Mouse (Mus musculus): ENCODE data around the gene Mt2. TPM values are rescaled to one million over a fixed set of nuclear protein-coding genes. Genes with fewer than 3 reads are reported as not detected.

Mt2 gene
- total and polyA plus RNA-seq, 3 experiments: 4.3 to 212 (median 54.4) TPM

GRCm38 (mm10) chr8:94136192-94136591 is 36.3 kb upstream of the Mt2 start:
- dilution Hi-C loops (cut with MboI; ENCODE audit: extremely low pct_ligation_motif_present, extremely low pct_unique_long_range_greater_than_20kb, low sequenced_read_pairs): no loop called here
- Histone ChIP-seq H3K4me1 (ENCODE audit: control insufficient read depth in 1 of 2, insufficient read depth in 2 of 2) (peaks cover 0 to 5% of the 10 kb centered on the region in 2 experiments; a peak in 2 of 4 replicates), H3K4me2 (ENCODE audit: insufficient read depth, low read depth, poor library complexity, severe bottlenecking) (no peak overlapping the region), H3K27me3 (replicated peaks) (peaks cover 5% of the 10 kb centered on the region), H3K36me3 (replicated peaks in 1 of 2; ENCODE audit: control insufficient read depth in 1 of 2, insufficient read depth in 1 of 2, low read length in 1 of 2) (no peaks in the 10 kb centered on the region), H3K9me3 (replicated peaks; ENCODE audit: low read length) (peaks cover 4% of the 10 kb centered on the region), H3K79me2 (replicated peaks; ENCODE audit: control insufficient read depth, extremely low read depth, insufficient read depth, poor library complexity, severe bottlenecking) (no peaks in the 10 kb centered on the region), H3K4me3 (replicated peaks in 1 of 3; ENCODE audit: low read depth in 2 of 3, low read length in 2 of 3, poor library complexity in 1 of 3) (no peak overlapping the region), H3K9ac (ENCODE audit: insufficient read depth, low read depth) (no peak overlapping the region), H3K27ac (ENCODE audit: insufficient read depth, low read depth) (no peak overlapping the region)
- DNase-seq (ENCODE audit: extremely low read depth): no peak
- no peak for TF ChIP-seq CHD2 (IDR thresholded peaks at IDR 0.05; ENCODE audit: low read length)
- TF ChIP-seq IRF4 (IDR thresholded peaks at IDR 0.05; ENCODE audit: low read depth, low read length): no peak
- no peak for TF ChIP-seq SIN3A (IDR thresholded peaks at IDR 0.05; ENCODE audit: low read length)
- TF ChIP-seq RCOR1 (conservative IDR thresholded peaks at IDR 0.05; ENCODE audit: low read depth, low read length): no peak
- TF ChIP-seq RAD21 (IDR thresholded peaks at IDR 0.05; ENCODE audit: low read depth, low read length): no peak
- TF ChIP-seq MEF2A (IDR thresholded peaks at IDR 0.05; ENCODE audit: borderline replicate concordance, low read depth, low read length): no peak
- no peak for TF ChIP-seq EP300 (IDR thresholded peaks at IDR 0.05; ENCODE audit: low read length)
- TF ChIP-seq TBP (conservative IDR thresholded peaks at IDR 0.05; ENCODE audit: low read depth, low read length): no peak
- no peak for TF ChIP-seq JUN (IDR thresholded peaks at IDR 0.05; ENCODE audit: insufficient read depth, low read depth, low read length)
- no peak for TF ChIP-seq SMC3 (IDR thresholded peaks at IDR 0.05; ENCODE audit: low read depth, low read length)
- no peak for TF ChIP-seq UBTF (IDR thresholded peaks at IDR 0.05; ENCODE audit: low read depth, low read length)
- TF ChIP-seq ETS1 (conservative IDR thresholded peaks at IDR 0.05; ENCODE audit: low read depth, low read length): no peak
- no peak for TF ChIP-seq MXI1 (IDR thresholded peaks at IDR 0.05; ENCODE audit: low read depth, low read length)
- no peak for TF ChIP-seq ZC3H11A (IDR thresholded peaks at IDR 0.05; ENCODE audit: low read depth, low read length)
- no peak for TF ChIP-seq PAX5 (IDR thresholded peaks at IDR 0.05; ENCODE audit: low read length)
- in situ Hi-C loops (cut with MboI; ENCODE audit: low pct_ligation_motif_present, low pct_unique_long_range_greater_than_20kb, low sequenced_read_pairs): no loop called here

GRCm38 (mm10) chr8:94136933-94137332 is 35.5 kb upstream of the Mt2 start, which contains the start of gene Mt4:
Gene Mt4, plus strand, starts transcription at chr8:94137197.
- Histone ChIP-seq H3K9ac (ENCODE audit: insufficient read depth, low read depth) (no peak within 1 kb of the TSS), H3K36me3 (replicated peaks in 1 of 2; ENCODE audit: control insufficient read depth in 1 of 2, insufficient read depth in 1 of 2, low read length in 1 of 2) (no peaks in the 10 kb centered on the region), H3K79me2 (replicated peaks; ENCODE audit: control insufficient read depth, extremely low read depth, insufficient read depth, poor library complexity, severe bottlenecking) (no peaks in the 10 kb centered on the region), H3K4me1 (ENCODE audit: control insufficient read depth in 1 of 2, insufficient read depth in 2 of 2) (peaks cover 0 to 5% of the 10 kb centered on the region in 2 experiments; a peak in 2 of 4 replicates), H3K9me3 (replicated peaks; ENCODE audit: low read length) (peaks cover 6% of the 10 kb centered on the region), H3K4me2 (ENCODE audit: insufficient read depth, low read depth, poor library complexity, severe bottlenecking) (no peak within 1 kb of the TSS), H3K27me3 (replicated peaks) (peaks cover 5% of the 10 kb centered on the region), H3K4me3 (replicated peaks in 1 of 3; ENCODE audit: low read depth in 2 of 3, low read length in 2 of 3, poor library complexity in 1 of 3) (no peak within 1 kb of the TSS), H3K27ac (ENCODE audit: insufficient read depth, low read depth) (no peak within 1 kb of the TSS)
- DNase-seq (ENCODE audit: extremely low read depth): no peak
- TF ChIP-seq TCF12 (IDR thresholded peaks at IDR 0.05; ENCODE audit: low read depth, low read length): no peak
- no peak for TF ChIP-seq IRF4 (IDR thresholded peaks at IDR 0.05; ENCODE audit: low read depth, low read length)
- TF ChIP-seq GABPA (IDR thresholded peaks at IDR 0.05; ENCODE audit: insufficient replicate concordance, low read depth, low read length): no peak
- TF ChIP-seq TBP (conservative IDR thresholded peaks at IDR 0.05; ENCODE audit: low read depth, low read length): no peak
- TF ChIP-seq SMC3 (IDR thresholded peaks at IDR 0.05; ENCODE audit: low read depth, low read length): no peak
- no peak for TF ChIP-seq NRF1 (IDR thresholded peaks at IDR 0.05; ENCODE audit: low read depth, low read length)
- no peak for TF ChIP-seq RAD21 (IDR thresholded peaks at IDR 0.05; ENCODE audit: low read depth, low read length)
- TF ChIP-seq USF1 (IDR thresholded peaks at IDR 0.05; ENCODE audit: low read depth, low read length): no peak
- TF ChIP-seq JUN (IDR thresholded peaks at IDR 0.05; ENCODE audit: insufficient read depth, low read depth, low read length): no peak
- TF ChIP-seq MAFK (IDR thresholded peaks at IDR 0.05; ENCODE audit: insufficient replicate concordance, low read length): no peak
- TF ChIP-seq ZKSCAN1 (IDR thresholded peaks at IDR 0.05; ENCODE audit: borderline replicate concordance, low read depth, low read length): no peak
- TF ChIP-seq JUND (conservative IDR thresholded peaks at IDR 0.05; ENCODE audit: low read depth, low read length): no peak
- no peak for TF ChIP-seq EP300 (IDR thresholded peaks at IDR 0.05; ENCODE audit: low read length)
- TF ChIP-seq RCOR1 (conservative IDR thresholded peaks at IDR 0.05; ENCODE audit: low read depth, low read length): no peak
- no peak for TF ChIP-seq POLR2AphosphoS2 (IDR thresholded peaks at IDR 0.05; ENCODE audit: low read depth, low read length)
- dilution Hi-C loops (cut with MboI; ENCODE audit: extremely low pct_ligation_motif_present, extremely low pct_unique_long_range_greater_than_20kb, low sequenced_read_pairs): no loop called here
- in situ Hi-C loops (cut with MboI; ENCODE audit: low pct_ligation_motif_present, low pct_unique_long_range_greater_than_20kb, low sequenced_read_pairs): no loop called here
